Mouse (Mus musculus): ENCODE data around the gene Hlx. TPM values are rescaled to one million over a fixed set of nuclear protein-coding genes. Genes with fewer than 3 reads are reported as not detected.

The Hlx gene
- not detected for polyA plus RNA-seq (2014; fragmentation: Illumina TruSeq; extraction: RNeasy Lipid Tissue Mini Kit (QIAGEN cat#74804); ENCODE audit: low replicate concordance)

GRCm38 (mm10) chr1:184732556-184733049 lies at the start of gene Hlx:
Gene Hlx, minus strand, starts transcription at chr1:184732619.

Other genes with a start within 250 kb of the Hlx start
- gene Marc1, start 78.7 kb upstream of the Hlx start, polyA plus RNA-seq (2014; fragmentation: Illumina TruSeq; extraction: RNeasy Lipid Tissue Mini Kit (QIAGEN cat#74804); ENCODE audit: low replicate concordance) = 3.6 TPM
- 495 TPM for gene Marc2, start 113.8 kb upstream of the Hlx start, polyA plus RNA-seq (2014; fragmentation: Illumina TruSeq; extraction: RNeasy Lipid Tissue Mini Kit (QIAGEN cat#74804); ENCODE audit: low replicate concordance)
- 32.7 TPM for gene C130074G19Rik, start 150.6 kb upstream of the Hlx start, polyA plus RNA-seq (2014; fragmentation: Illumina TruSeq; extraction: RNeasy Lipid Tissue Mini Kit (QIAGEN cat#74804); ENCODE audit: low replicate concordance)

All from small intestine, adult 10 weeks (tissue).